Mouse (Mus musculus) embryo, embryonic 11 days (tissue): ENCODE results near the gene AY074887.

Experiments
- DNase-seq: peaks from one replicate; pipeline ENCODE4 v3.0.0-alpha.2; 2015

Gene AY074887

DNA sequence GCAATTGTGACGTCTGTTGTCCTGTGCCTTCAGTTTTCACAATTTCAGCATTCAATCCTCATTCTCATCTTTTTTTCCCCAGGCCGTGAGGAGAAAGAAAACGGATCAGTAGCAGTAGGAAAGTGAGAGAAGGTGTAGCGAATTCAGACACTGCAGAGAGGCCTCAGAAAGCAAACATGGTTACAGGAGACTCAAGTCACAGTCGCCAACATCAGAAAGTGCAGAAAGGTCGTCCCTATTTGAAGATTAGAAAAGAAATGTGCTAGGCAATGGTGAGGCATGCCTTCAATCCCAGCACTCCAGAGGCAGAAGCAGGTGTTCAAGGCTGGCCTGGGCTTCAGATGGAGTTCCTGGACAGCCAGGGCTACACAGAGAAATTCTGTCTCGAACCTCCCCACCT is 35.2 kb downstream of the AY074887 start:
- no peak for DNase-seq

DNA sequence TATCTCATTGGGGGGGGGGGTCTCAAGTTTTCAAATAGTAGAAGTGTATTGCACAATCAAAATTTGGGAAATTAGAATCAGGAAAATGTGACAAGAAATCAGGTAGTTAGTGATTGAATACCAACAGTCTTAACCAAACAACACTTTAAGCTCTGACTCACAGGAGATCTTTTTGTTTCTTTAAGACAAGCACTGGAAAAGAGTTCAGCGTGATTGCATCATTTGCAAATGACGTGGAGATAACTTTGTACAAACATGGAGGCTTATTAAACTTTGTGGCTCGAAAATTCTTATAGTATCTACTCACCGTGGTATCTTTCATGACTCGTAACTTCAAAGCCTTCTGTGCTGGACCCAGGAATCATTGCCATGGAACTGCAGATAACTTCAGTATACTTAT is 41.4 kb downstream of the AY074887 start:
- no peak for DNase-seq
